In the genomic region with DNA sequence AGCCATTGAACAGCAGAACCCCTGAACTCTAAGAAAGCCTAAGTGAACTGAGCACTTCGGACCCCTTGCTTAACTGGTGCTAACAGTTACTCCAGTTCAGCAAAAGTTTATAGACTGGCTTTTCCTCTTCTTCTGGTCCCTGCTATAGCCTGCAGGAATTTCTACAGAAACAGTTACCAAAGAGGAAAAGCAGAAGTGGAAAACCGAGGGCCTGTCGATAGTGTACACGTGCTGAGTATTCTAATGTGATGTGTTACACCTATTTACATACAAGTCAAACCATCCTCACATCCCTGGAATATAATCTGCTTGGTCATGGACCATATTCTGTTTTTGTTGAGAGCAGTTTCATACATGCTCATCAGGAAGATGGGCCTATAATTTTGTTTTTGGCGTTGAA, we compare ENCODE assay signal across 32 mouse cellular contexts. TPM values are rescaled to one million over a fixed set of nuclear protein-coding genes. Genes with fewer than 3 reads are reported as not detected.
"Had no signal": no experiment of that assay in that cellular context is flagged by ENCODE, and none has a peak within 500 bp of the region (broad histone marks: within the 10 kb centered on the region; RNA-seq: fewer than 3 reads in every experiment).

No protein-coding gene starts in this region.

- H3K4me3 ChIP-seq: embryonic facial prominence, embryonic 10.5 days; embryonic facial prominence, embryonic 12.5 days; embryonic facial prominence, embryonic 13.5 days; embryonic facial prominence, embryonic 15.5 days; erythroblast, embryonic 14.5 days; forebrain, embryonic 10.5 days; forebrain, embryonic 12.5 days; forebrain, embryonic 13.5 days; forebrain, embryonic 15.5 days; gastrocnemius, adult 2 months; heart, adult 2 months had no signal

- DNase-seq: cerebellum, adult 8-10 months; cerebellum, adult 9-10 months; cerebellum, adult 9-11 months; cerebellum, postnatal 10 days; cerebellum, postnatal 14 days; cerebellum, postnatal 25 days; cerebellum, postnatal 36 days; embryo, embryonic 11 days; forebrain, postnatal 0 days; gastrocnemius, adult 2 months; gastrocnemius, postnatal 10 days; gastrocnemius, postnatal 14 days; gastrocnemius, postnatal 25 days; gastrocnemius, postnatal 36 days; heart, adult 11 months; heart, adult 18-20 months; heart, adult 2 months had no signal

- H3K27me3 ChIP-seq: embryonic facial prominence, embryonic 12.5 days; embryonic facial prominence, embryonic 13.5 days; embryonic facial prominence, embryonic 15.5 days; forebrain, embryonic 12.5 days; forebrain, embryonic 13.5 days; forebrain, embryonic 15.5 days had no signal

- H3K27ac ChIP-seq: embryonic facial prominence, embryonic 10.5 days; embryonic facial prominence, embryonic 12.5 days; embryonic facial prominence, embryonic 13.5 days; embryonic facial prominence, embryonic 15.5 days; forebrain, embryonic 10.5 days; forebrain, embryonic 12.5 days; forebrain, embryonic 13.5 days; forebrain, embryonic 15.5 days; gastrocnemius, adult 2 months; heart, adult 2 months had no signal

- H3K36me3 ChIP-seq: embryonic facial prominence, embryonic 10.5 days; embryonic facial prominence, embryonic 12.5 days; embryonic facial prominence, embryonic 13.5 days; embryonic facial prominence, embryonic 15.5 days; forebrain, embryonic 10.5 days; forebrain, embryonic 12.5 days; forebrain, embryonic 15.5 days had no signal

- H3K4me1 ChIP-seq: embryonic facial prominence, embryonic 12.5 days; forebrain, embryonic 12.5 days had no signal

- H3K9ac ChIP-seq: embryonic facial prominence, embryonic 12.5 days; embryonic facial prominence, embryonic 13.5 days; embryonic facial prominence, embryonic 15.5 days; forebrain, embryonic 12.5 days; forebrain, embryonic 13.5 days; forebrain, embryonic 15.5 days; forebrain, postnatal 0 days had no signal

- H3K9me3 ChIP-seq: embryonic facial prominence, embryonic 10.5 days; embryonic facial prominence, embryonic 12.5 days; embryonic facial prominence, embryonic 13.5 days; embryonic facial prominence, embryonic 15.5 days; forebrain, embryonic 10.5 days; forebrain, embryonic 12.5 days; forebrain, embryonic 13.5 days; forebrain, embryonic 15.5 days had no signal

- H3K4me2 ChIP-seq: embryonic facial prominence, embryonic 12.5 days; embryonic facial prominence, embryonic 13.5 days; embryonic facial prominence, embryonic 15.5 days; forebrain, embryonic 12.5 days; forebrain, embryonic 13.5 days; forebrain, embryonic 15.5 days had no signal

RNA-seq across cellular contexts. Expression of a gene that starts 30.4 kb away (rescaled TPM):
- total RNA-seq: common myeloid progenitor, adult 5-6 weeks; gastrocnemius, adult 18-20 months; gastrocnemius, adult 2 months; gastrocnemius, adult 8-10 months; gastrocnemius, postnatal 10 days; gastrocnemius, postnatal 14 days; gastrocnemius, postnatal 25 days; gastrocnemius, postnatal 36 days; gastrocnemius, postnatal 4 days; granulocyte monocyte progenitor cell, adult 5-6 weeks; heart, adult 18-20 months; heart, adult 2 months; heart, adult 8-10 months had no signal
- polyA plus RNA-seq: embryonic facial prominence, embryonic 10.5 days; erythroblast, embryonic 14.5 days; forebrain, embryonic 10.5 days; heart, adult 2 months had no signal
